Mouse (Mus musculus): ENCODE results near the gene Vldlr.

DNA sequence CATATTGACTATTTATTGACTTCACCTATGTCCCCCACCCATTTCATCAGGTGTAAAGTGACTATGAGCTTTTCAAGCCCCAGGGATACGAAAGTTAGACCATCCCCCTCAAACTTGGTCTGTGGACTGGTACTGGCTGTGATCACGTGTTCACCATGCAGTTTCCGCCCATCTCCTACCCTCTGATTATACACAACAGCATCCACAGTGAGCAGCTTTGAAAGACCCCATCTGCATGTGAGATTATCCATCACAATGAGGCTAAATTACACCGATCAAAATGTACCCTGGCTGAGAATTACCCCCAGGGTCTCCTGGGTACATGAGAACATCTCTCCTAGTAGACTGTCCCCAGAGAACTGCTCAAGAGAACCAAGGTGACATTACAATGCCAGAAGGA, 688 bp upstream of the Vldlr start:
- TF ChIP-seq CTCF (IDR thresholded peaks at IDR 0.05; ENCODE audit: control insufficient read depth, insufficient read depth, insufficient replicate concordance, low read depth, low read length) = no peak
- TF ChIP-seq POLR2A (IDR thresholded peaks at IDR 0.05; ENCODE audit: control insufficient read depth, low read depth, low read length) = no peak
